Mouse (Mus musculus): ENCODE measurements around the gene Evi5.

Evi5 gene

DNA sequence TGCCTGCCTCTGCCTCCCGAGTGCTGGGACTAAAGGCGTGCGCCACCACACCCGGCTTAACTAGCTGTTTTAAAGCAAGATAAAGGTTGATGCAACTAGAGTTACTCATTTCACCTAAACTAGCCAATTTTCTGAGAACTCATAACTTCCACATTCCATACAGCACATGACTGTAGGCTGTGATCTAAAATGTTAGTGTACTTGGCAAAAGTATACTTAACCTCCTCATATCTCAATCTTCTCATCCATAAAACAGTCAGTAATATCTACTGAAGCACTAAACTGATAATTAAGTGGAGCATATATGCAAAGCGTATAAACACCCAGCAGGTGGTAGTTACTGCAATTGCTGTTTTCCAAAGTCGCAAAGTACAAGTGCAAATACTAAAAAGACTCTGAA is 1.6 kb downstream of the Evi5 start:
- in situ Hi-C loops (cut with MseI, MboI) = no loop called here

DNA sequence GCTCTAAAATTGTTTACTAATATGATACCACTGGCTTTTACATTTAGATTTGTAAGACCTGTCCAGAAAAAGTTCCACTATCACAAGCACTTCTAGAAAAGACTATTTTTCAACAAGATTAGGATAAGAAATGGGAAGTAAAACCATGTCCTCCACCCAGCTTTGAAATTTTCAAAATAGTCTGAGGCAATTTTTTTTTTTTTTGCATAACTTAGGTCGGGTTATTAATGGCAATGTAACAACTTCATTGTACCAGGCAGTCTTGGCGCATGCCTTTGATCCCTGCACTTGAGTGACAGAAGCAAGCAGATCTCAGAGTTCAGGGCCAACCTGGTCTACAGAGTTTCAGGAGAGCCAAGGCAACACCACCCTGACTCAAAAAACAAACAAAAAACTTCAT is 5.2 kb downstream of the Evi5 start:
- in situ Hi-C loops (cut with MseI, MboI) = no loop called here

DNA sequence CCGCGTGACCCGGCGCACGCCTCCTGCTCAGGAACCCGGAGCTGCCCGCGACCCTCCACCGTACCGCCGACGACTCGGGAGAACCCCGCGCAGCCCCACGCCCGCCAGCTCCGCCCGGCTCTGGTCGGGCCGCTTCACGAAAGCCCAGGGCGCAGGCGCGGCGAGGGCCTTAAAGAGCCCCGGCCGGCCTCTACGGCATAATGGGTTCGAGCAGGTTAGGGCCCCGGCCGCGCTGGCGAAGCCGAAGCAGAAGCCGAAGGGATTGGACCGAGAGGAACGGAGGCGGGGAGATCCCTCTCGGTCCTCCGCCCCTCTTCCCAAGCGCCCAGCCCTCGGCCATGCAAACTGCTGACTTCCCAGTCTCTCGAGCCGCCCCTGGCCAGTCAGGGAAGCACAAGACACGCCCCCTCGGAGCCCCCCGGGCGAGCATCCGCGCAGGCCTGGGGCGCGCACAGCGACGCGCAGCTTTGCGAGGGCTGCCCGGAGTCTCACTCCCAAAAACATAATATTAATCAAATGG is 5.9 kb downstream of the Evi5 start:
- in situ Hi-C loops (cut with MseI, MboI) = no loop called here

DNA sequence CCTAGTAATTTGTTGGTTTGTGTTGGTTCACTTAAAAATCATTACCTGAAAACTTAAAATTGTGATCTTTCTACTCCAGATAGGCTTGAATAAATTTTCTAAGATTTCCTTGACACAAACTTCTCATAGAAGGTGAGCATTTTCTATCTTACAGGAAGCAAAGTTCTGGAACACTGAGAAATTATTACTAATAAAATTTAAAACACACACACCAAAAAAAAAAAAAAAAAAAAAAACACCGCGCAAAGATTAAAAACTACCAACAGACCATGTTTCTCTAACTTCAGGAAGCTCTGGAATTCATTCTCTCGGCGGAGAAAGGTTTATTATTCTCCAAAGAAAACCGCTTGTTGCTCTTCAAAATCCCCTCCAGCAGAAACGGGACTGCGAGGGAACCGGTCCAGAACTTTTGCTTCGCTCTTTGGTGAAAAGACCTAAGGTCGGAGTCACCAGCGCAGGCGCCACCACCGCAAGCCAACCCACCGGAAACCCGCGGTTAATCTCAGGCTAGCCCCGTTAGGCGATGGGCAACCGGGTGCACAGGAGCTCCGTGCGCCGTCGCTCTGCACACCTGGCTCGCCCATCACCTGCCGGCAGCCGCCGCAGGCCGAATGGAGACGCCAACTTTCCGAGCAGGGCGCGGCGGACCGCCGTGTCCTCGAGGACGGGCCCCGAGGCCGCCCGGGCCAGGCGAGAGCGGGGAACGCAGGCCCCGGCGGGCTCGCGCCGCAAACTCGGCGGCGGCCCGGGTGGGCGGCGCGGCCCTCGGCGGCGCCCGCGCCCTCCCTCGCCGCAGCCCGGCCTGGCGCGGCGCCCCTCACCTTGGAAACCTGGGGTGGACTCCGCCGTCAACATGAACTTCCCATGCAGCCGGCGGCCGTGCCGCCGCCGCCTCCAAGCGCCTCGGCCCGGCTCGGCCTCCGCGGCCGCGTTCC is 6.7 kb downstream of the Evi5 start:
- in situ Hi-C loops (cut with MseI, MboI) = no loop called here

DNA sequence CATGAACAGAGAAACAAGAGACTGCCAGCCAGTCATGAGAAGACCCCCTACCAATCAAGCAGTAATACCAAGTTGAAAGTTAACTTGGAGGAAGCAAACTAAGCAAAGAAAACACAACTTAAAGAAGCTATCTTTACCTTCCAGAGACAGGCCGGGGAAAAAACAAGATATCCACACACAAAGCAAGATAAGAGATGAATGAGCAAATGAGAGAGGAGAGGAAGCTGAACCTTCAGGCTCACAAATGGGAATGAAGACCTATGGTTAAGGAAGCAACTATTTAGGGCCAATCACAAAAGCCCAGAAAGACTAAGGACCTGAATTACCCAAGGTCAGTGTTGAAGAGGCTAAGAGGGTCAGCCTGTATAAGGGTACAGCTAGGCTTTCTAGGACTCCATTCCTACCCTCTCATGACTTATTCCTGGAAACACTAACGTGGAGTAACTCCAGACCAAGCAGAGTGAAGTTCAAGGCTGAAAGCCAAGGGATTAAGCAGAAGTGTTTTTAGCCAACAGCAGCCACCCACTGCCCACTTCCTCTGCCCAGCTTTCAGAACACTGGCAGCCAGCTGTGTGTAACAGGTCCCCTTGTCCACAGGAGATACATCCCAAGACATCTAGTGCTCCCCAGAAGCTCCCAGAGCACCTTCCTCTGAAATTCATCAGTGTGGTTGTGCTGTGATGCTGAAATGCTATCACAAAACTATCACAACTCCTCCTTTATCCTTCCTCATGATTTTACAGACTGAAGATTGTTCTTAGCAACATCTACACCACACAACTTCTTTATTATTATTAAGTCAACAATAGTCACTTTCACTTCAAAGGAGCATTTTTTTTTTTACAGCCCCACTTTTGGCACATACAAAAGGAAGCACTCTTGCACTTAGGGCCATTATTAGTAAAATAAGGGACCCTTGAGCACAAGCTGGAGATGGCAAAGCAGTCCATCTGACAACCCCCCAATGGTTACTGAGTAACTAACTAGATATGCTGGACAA is 8.5 kb downstream of the Evi5 start:
- in situ Hi-C loops (cut with MseI, MboI) = no loop called here

DNA sequence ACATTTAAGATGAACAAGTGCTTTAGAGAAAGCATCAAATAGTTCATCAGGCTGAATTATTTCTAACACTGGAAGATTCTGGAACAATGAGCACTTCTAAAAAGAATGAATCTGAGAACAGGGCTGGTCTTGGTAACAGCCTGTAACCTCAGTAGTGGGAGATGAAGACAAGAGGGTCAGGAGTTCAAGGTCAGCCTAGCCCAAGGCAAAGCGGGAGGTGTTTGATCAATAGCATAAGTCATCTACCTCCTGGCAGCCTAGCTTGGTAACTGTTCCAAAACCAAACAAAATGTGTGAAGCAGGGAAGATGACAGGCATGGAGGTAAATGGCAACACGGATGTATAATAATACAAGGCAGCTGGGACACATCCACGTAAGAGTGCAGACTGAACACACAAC is 10.9 kb downstream of the Evi5 start:
- in situ Hi-C loops (cut with MseI, MboI) = no loop called here

DNA sequence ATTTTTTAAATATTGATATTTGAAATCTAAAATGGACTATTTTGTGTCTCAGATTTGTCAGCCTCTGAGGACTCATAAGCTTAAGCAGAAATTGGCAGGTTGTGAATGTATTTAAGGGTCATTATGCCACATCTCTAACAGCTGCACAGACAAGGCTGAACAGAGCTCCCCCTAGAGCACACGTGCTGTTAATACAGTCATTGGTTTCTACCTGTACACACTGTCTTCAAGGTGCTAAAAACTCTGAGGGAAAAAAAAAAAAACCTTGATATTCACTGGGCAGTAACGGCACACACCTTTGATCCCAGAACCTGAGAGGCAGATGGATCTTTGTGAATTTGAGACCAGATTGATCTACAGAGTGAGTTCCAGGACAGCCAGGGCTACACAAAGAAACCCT is 15.9 kb downstream of the Evi5 start:
- in situ Hi-C loops (cut with MseI, MboI) = no loop called here

DNA sequence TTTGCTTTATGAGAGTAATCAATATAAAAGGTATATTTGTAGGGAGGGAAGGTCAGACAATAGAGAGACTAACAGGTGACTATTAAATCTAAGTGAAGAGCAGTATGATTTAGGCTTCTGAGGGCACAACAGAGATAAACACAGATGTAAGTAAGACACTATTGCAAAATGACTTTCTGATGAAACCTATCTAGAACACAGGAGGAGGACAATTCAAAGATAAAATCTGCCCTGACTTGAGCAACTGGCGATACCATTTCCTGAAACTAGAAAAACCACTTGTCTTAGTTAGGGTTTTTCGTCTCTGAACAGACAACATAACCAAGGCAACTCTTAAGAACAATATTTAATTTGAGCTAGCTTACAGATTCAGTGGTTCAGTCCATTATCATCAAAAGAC is 19.4 kb downstream of the Evi5 start:
- in situ Hi-C loops (cut with MseI, MboI) = no loop called here

DNA sequence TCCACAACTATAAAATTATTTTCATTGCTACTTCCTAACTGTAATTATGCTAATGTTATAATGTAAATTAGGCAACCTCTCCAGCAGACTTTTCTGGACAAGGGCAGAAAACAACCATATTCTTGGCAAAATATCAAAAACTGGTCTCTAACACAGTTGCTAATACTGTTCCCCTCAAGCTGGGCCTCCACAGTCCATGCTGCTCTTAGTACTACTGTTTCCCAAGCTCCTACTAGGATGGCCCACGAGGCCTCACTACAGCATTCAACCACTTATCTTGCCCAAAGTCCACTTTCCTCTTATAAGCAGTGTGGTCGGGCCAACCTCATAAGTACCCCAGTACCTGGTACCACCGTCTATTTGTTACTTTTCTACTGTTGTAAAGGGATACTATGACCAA is 20.4 kb downstream of the Evi5 start:
- in situ Hi-C loops (cut with MseI, MboI) = no loop called here

DNA sequence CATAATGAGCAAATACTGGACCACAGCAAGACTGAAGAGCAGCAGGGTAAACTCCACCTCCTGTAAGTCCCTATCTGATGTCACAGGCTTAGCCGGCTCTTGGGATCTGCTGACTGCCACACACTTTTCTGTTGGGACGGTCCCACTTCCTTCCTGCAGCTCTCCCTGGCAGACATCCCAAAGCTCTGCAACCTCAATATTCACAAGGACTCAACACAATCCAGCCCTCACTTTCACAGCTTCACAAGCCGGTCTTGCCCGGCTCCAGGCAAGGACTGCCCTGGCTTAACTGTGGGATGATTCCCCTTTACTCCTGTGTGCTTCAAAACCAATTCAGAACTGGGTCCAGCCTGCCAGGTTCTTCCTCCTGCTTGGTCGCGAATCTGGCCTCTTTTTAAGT is 21.1 kb downstream of the Evi5 start:
- in situ Hi-C loops (cut with MseI, MboI) = no loop called here

DNA sequence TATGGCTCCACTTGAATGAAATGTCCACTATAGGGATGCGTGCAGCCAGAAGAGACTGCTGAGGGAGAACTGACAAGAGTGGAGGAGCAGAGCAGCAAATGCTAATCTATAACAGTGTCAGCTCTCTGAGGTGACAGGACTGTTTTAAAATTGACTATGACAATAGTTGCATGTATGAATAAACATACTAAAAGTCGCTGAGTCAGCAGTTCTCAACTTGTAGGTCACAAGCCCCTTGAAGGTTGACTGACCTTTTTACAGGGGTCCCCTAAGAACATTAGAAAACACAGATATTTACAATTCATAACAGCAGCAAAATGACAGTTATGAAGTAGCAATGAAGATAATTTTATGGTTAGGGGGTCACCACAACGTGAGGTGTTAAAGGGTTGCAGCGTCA is 25.9 kb downstream of the Evi5 start:
- in situ Hi-C loops (cut with MseI, MboI) = no loop called here

DNA sequence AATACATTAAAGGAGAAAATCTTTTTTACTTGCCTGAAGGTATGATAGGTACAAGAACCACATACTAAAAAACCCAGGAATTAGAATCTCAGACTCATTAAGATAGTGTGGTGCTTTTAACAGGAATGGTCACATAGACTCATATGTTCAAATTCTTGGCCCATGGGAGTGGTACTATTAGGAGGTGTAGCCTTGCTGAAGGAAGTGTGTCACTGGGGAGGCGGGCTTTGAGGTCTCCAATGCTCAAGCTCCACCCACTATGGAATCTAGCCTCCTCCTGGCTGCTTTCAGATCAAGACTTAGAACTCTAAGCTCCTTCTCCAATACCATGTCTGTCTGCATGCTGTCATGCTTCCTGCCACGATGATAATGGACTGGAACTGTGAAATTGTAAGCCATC is 27.1 kb downstream of the Evi5 start:
- in situ Hi-C loops (cut with MseI, MboI) = no loop called here

DNA sequence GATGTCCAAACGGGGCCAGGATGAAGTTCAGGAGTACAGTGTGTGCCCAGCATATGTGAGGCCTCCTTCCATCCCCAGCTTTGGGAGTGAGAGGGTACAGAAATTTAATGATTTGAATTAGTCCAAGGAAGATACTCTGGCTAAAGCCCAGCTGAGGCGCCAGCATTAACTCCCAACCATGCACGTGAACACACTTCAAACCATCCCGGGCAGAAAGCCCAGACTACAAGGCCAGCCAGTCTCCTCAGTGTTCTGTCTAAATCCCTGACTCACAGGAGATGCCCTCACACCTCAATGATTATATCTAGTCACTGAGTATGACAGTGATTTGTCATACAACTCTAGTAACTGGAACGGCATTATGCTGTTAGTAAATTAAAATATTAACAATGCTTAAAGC is 27.6 kb downstream of the Evi5 start:
- in situ Hi-C loops (cut with MseI, MboI) = no loop called here

DNA sequence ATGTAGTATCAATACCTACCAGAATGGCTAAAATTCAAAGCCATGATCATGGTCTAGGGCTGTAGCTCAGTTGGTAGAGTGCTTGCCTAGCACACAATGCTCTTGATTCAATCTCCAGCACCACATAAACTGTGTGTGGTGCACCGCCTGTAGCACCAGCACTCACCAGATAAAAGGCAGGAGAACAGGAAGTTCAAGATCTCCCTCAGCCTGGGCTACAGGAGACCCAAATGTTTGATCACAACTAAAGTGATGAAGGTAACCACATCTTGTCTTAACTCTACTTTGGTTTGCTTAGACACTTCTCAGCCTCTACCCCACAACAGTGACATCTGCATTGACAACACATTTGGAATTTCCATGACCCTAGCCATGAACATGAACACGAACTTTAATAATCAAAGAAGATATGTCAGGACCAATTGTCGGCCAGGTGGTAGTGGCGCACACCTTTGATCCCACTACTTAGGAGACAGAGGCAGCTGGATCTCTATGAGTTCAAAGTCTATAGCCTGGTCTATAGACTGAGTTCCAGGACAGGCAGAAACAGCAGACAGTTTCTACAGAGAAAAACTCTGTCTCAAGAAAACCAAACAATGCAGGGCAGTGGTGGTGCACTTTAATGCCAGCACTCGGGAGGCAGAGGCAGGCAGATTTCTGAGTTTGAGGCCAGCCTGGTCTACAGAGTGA is 34.2 kb downstream of the Evi5 start:
- in situ Hi-C loops (cut with MseI, MboI) = no loop called here

DNA sequence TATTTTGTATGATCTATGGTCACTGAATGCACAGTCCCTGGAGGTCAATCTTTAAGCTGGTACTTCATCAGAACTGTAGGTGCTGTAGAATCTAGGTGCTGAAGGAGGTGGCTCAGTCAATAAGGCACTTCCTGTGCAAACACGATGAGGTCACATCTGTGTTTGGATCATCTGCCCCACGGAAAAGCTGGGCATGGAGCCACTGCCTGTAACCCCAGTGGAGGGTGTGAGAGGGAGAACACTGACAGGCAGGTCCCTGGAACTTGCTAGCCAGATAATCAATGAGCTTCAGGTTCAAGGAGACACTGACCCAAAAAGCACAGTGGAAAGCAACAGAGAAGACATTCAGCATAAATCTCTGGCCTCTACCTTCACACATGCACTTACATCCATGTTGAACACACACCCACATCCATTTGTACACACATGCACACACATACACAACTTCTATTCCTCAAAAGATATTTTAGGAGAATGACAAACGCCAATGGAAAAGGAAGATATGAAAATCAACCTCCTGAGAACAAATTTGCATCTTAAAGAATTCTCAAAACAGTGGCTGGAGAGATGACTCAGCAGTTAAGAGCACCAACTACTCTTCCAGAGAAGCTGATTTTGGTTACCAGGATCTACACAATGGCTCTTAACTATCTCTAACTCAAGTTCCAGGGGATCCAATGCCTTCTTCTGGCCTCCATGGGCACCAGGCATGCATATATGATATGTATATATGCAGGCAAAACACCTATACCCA is 35.8 kb downstream of the Evi5 start:
- in situ Hi-C loops (cut with MseI, MboI) = no loop called here

DNA sequence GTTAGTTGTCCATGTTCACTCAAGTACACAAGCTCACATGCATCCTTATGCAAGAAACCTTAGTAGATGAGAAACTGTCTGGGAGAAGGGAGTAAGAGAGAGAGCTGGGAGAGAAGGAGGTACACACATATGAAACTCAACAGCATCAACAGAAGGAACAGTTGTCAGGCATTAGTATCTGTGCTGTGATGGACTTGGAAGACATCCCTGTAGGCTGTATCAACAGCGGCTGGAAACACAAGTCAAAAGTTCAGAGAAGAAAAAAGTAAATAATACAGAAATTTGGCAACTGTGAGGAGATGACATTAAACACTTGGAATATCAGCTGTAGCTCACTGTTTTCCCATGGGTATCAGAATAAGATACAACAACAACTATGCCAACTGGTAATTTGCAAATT is 40.6 kb downstream of the Evi5 start:
- in situ Hi-C loops (cut with MseI, MboI) = no loop called here

DNA sequence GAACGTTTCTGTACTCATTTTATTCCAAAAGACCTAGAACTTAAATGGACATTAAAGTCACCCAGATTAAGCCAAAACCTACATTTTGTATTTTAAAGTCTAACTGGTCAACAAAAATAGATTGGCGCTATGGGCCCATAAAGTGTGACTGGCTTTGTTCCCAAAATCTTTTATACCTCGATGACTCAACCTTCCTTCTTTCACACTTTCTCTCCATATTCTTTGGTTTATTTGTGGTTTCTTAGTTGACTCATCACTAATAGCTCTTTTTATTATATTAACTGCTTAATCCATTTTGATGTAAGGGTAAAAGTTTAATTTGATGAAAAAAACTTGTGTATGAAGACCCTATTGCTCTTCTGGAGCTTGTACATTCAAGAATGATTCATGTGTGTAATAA is 43.6 kb downstream of the Evi5 start:
- in situ Hi-C loops (cut with MseI, MboI) = no loop called here

DNA sequence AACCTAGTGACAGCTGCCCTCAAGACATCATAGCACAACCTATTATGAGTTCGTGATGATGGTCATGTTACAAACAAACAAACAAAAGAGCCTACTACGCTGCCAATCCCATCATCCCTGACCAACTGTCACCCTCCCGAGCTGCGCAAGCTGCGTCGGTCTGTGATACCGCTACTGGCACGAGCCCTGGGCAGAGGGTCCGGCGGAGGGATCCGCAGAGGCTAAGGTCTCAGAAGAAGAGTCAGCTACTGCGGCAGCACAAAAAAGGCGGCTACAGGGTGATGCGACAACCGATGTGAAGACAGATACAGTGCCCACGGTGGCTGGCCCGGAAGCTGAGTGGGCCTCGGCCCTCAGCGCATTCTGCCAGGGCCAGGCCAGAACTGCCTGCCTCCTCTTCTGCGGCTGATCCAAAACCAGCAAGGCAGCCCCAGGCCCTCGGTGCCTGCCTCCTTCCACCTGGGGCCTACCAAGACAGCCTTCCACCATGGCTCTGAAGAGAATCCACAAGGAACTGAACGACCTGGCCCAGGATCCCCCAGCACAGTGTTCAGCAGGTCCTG is 44.8 kb downstream of the Evi5 start, which contains the start of gene Ube2d2b:
Gene Ube2d2b, plus strand, starts transcription at position 102 of the 563 bp plus-strand sequence.
- in situ Hi-C loops (cut with MseI, MboI) = no loop called here

DNA sequence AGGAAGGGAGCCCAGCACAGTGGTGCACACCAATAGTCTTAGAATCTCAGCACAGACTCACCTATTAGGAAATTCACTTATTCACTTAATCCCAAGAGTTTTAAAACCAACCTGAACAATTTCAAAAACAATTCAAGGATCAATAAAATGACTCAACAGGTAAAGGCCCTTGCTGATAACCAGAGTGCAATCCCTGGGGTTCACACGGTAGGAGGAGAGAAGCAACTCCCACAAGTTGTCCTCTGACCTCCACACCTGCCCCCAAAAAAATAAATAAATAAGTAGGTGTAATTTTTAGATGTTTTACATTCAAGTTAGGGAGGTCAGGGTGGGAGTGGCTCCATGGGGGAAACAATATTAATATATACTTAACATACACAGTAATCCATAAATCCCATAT is 52.4 kb downstream of the Evi5 start:
- in situ Hi-C loops (cut with MseI, MboI) = no loop called here

DNA sequence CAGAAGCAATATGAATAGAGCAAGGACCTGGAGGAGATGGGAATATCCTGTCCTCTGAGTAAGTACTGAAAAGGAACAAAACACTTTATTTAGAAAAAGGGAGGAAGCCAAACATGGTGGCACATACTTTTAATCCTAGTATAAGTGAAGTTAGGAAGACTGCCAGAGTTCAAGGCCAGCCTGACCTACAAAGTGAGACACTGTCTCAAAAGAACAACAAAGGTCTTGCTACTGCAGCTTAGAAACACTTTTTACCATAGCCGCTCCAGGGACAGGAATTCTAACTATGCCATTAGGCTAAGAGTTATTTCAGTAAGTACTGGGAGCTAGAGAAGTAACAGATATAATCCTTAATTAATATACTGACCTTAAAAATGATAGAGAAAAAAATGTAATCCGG is 60.3 kb downstream of the Evi5 start:
- in situ Hi-C loops (cut with MseI, MboI) = no loop called here

DNA sequence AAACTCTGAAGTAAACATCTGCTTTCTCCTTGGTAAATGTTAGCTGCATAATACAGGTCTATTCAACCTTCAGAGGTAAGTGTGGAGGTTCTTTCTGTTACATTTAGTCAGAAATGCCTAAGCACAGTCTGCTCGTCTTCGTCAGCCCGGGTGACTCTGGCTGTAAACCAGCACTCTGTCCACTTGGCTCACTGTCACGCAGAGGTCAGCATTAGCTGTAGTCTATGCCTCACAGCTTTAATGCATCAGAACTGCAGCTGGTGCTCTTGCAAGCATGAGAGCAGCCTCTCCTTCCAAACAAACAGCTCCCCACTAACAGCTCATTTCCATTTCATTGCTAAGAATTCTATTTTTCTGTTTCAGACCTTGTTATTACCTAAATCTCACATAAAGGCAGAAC is 67.4 kb downstream of the Evi5 start:
- in situ Hi-C loops (cut with MseI, MboI) = no loop called here
